Mouse (Mus musculus): Measurements from ENCODE around the gene Gm10663. TPM values are rescaled to one million over a fixed set of nuclear protein-coding genes. Genes with fewer than 3 reads are reported as not detected.
A peak's percentile ranks its signal among the peaks of the same experiment; 100 is the strongest.

The Gm10663 gene
- polyA plus RNA-seq, 1 experiment from 2014 or later = not detected

DNA sequence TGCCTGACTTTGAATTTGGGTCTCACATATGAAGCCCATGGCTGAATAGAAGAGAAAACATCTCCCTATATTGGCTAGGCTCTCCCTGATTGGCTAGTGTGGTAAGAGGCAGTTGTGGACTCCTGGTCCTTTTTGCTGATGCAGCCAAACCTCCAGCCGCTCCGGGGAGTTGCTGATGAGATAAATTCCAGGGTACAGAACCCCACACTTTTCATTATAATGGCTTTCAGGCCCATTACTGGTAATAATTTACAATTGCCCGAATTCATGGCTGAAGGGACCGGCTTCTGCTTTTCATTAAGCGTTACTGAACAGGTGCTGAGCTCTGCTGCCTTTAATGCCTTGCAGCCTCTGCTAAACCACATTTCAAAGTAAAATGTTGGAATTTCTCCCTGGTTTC lies 20.9 kb upstream of the Gm10663 start:
- no peak for ATAC-seq (replicated peaks)
- 68% methylated on average over 5 of the region's 5 CpGs for WGBS
- H3K36me3 ChIP-seq = no peaks in the 10 kb centered on the region

GRCm38 (mm10) chr8:65056722-65057121 lies 18.1 kb upstream of the Gm10663 start:
- H3K9me3 ChIP-seq = no peaks in the 10 kb centered on the region
- H3K27ac ChIP-seq (replicated peaks) = no peak overlapping the region
- H3K27me3 ChIP-seq = no peaks in the 10 kb centered on the region
- no peak for ATAC-seq (replicated peaks)
- no peak overlapping the region for H3K4me3 ChIP-seq
- H3K4me1 ChIP-seq = no peaks in the 10 kb centered on the region
- no peak overlapping the region for H3K4me2 ChIP-seq (replicated peaks)
- no peaks in the 10 kb centered on the region for H3K36me3 ChIP-seq
- WGBS = 93% methylated on average over 4 of the region's 4 CpGs
- no peak overlapping the region for H3K9ac ChIP-seq (replicated peaks)

More for the DNA sequence above, 20.9 kb upstream of the Gm10663 start:
- H3K4me1 ChIP-seq = no peaks in the 10 kb centered on the region
- no peak overlapping the region for H3K4me3 ChIP-seq
- no peaks in the 10 kb centered on the region for H3K9me3 ChIP-seq
- no peaks in the 10 kb centered on the region for H3K27me3 ChIP-seq
- H3K4me2 ChIP-seq (replicated peaks) = no peak overlapping the region
- no peak overlapping the region for H3K9ac ChIP-seq (replicated peaks)
- no peak overlapping the region for H3K27ac ChIP-seq (replicated peaks)

DNA sequence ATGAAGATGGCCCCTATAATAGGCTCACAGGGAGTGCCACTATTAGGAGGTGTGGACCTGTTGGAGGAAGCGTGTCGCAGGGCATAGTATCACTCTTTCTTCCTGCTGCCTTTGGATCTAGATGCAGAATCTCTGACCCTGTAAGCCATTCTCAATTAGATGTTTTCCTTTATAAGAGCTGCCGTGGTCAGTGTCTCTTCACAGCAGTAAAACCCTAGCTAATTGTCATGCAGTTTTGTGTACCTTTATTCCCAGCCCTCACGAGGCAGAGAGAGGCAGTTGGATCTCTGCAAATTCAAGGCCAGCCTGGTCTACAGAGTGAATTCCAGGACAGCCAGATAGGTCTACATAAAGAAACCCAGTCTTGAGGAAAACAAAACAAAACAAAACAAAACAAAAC lies 12.6 kb upstream of the Gm10663 start:
- H3K4me1 ChIP-seq = no peaks in the 10 kb centered on the region
- H3K9me3 ChIP-seq = no peaks in the 10 kb centered on the region
- no peak overlapping the region for H3K27ac ChIP-seq (replicated peaks)
- H3K4me3 ChIP-seq = no peak overlapping the region
- no peak overlapping the region for H3K4me2 ChIP-seq (replicated peaks)
- H3K36me3 ChIP-seq = no peaks in the 10 kb centered on the region
- no peaks in the 10 kb centered on the region for H3K27me3 ChIP-seq
- no peak for ATAC-seq (replicated peaks)
- WGBS = 74% methylated on average over 4 of the region's 4 CpGs
- no peak overlapping the region for H3K9ac ChIP-seq (replicated peaks)

GRCm38 (mm10) chr8:65064071-65064470 lies 10.8 kb upstream of the Gm10663 start:
- no peak overlapping the region for H3K27ac ChIP-seq (replicated peaks)
- no peak overlapping the region for H3K4me2 ChIP-seq (replicated peaks)
- H3K27me3 ChIP-seq = no peaks in the 10 kb centered on the region
- no peaks in the 10 kb centered on the region for H3K36me3 ChIP-seq
- no peak overlapping the region for H3K9ac ChIP-seq (replicated peaks)
- 56% methylated on average over 2 of the region's 2 CpGs for WGBS
- 0 out of 2 replicates have a peak, but pooled peaks cover 4% of the 10 kb centered on the region for H3K4me1 ChIP-seq
- ATAC-seq (replicated peaks) = no peak
- no peak overlapping the region for H3K4me3 ChIP-seq
- H3K9me3 ChIP-seq = no peaks in the 10 kb centered on the region

GRCm38 (mm10) chr8:65065622-65066021 lies 9.2 kb upstream of the Gm10663 start:
- ATAC-seq (replicated peaks) = no peak
- no peaks in the 10 kb centered on the region for H3K27me3 ChIP-seq
- no peak overlapping the region for H3K4me2 ChIP-seq (replicated peaks)
- H3K4me3 ChIP-seq = no peak overlapping the region
- no peak overlapping the region for H3K27ac ChIP-seq (replicated peaks)
- 0 out of 2 replicates have a peak, but pooled peaks cover 4% of the 10 kb centered on the region for H3K4me1 ChIP-seq
- no peak overlapping the region for H3K9ac ChIP-seq (replicated peaks)
- no peaks in the 10 kb centered on the region for H3K9me3 ChIP-seq
- 98% methylated on average over 3 of the region's 3 CpGs for WGBS
- no peaks in the 10 kb centered on the region for H3K36me3 ChIP-seq

- Histone ChIP-seq H3K4me2 (replicated peaks) (no peak overlapping the region), H3K27ac (replicated peaks) (no peak overlapping the region), H3K27me3 (no peaks in the 10 kb centered on the region), H3K9me3 (no peaks in the 10 kb centered on the region), H3K4me1 (0 out of 2 replicates have a peak, but pooled peaks cover 4% of the 10 kb centered on the region), H3K36me3 (no peaks in the 10 kb centered on the region), H3K4me3 (no peak overlapping the region), H3K9ac (replicated peaks) (no peak overlapping the region)
- WGBS = 91% methylated on average over 4 of the region's 4 CpGs
- ATAC-seq (replicated peaks) = no peak
Observed at GRCm38 (mm10) chr8:65067031-65067430, 7.8 kb upstream of the Gm10663 start.

DNA sequence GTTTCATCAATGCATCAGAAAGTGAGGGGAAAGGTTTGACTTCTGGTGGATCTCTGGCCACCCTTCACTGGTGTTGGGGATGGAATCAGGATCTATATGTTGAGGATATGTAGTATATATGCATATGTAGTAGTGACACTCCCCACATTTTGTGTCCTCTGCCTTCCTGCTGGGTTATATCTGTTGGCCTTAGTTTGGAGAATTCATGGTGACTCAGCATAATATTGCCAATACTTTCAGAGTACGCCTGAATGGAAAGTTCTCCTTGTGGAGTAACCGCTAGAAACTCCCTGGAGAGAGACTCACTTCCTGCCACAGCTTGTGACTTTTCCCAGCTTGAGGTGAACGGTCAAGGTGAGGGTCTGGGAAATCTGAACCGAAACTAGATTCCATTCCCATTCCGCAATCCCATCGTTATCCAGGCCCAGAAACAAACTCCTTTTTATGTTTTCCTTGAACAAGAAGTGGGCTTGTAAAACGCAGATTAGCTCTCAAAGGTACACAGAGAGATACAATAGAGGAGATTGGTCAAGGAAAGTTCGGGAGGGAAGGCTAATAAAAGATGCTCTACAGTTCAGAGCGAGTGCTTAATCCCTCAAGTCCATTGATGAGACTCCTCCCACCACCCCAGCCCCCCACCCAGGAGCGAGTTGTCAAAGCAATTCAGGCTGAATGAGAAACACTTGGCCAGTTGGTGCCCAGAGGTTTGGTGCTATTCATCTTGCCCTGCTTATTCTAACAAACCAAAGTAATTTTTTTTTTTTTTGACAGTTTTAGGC lies 7.0 kb upstream of the Gm10663 start:
- H3K4me2 ChIP-seq (replicated peaks) = no peak overlapping the region
- no peaks in the 10 kb centered on the region for H3K9me3 ChIP-seq
- no peaks in the 10 kb centered on the region for H3K27me3 ChIP-seq
- H3K36me3 ChIP-seq = no peaks in the 10 kb centered on the region
- H3K27ac ChIP-seq (replicated peaks) = no peak overlapping the region
- H3K4me3 ChIP-seq = no peak overlapping the region
- H3K9ac ChIP-seq (replicated peaks) = no peak overlapping the region
- WGBS = 7% methylated on average over 10 of the region's 10 CpGs
- ATAC-seq (replicated peaks) = peak; percentile 53; the same call in 1 of the 2 replicates
- H3K4me1 ChIP-seq = 0 out of 2 replicates have a peak, but pooled peaks cover 4% of the 10 kb centered on the region

GRCm38 (mm10) chr8:65068473-65068819 lies 6.4 kb upstream of the Gm10663 start:
- ATAC-seq (replicated peaks) = 0 out of 2 replicates have a peak, but pooled peaks have one; percentile 60
- H3K27ac ChIP-seq (replicated peaks) = no peak overlapping the region
- H3K9me3 ChIP-seq = no peaks in the 10 kb centered on the region
- H3K9ac ChIP-seq (replicated peaks) = no peak overlapping the region
- H3K4me1 ChIP-seq = 0 out of 2 replicates have a peak, but pooled peaks cover 4% of the 10 kb centered on the region
- H3K4me2 ChIP-seq (replicated peaks) = no peak overlapping the region
- no peaks in the 10 kb centered on the region for H3K36me3 ChIP-seq
- no peaks in the 10 kb centered on the region for H3K27me3 ChIP-seq
- no peak overlapping the region for H3K4me3 ChIP-seq
- WGBS = 50% methylated on average over 4 of the region's 4 CpGs

- H3K36me3 ChIP-seq = no peaks in the 10 kb centered on the region
- H3K27ac ChIP-seq (replicated peaks) = no peak overlapping the region
- no peak overlapping the region for H3K9ac ChIP-seq (replicated peaks)
- 66% methylated on average over 4 of the region's 4 CpGs for WGBS
- no peaks in the 10 kb centered on the region for H3K27me3 ChIP-seq
- H3K4me2 ChIP-seq (replicated peaks) = no peak overlapping the region
- no peaks in the 10 kb centered on the region for H3K9me3 ChIP-seq
- no peak for ATAC-seq (replicated peaks)
- H3K4me1 ChIP-seq = 0 out of 2 replicates have a peak, but pooled peaks cover 4% of the 10 kb centered on the region
- no peak overlapping the region for H3K4me3 ChIP-seq
Observed at GRCm38 (mm10) chr8:65070996-65071395, 3.8 kb upstream of the Gm10663 start.

DNA sequence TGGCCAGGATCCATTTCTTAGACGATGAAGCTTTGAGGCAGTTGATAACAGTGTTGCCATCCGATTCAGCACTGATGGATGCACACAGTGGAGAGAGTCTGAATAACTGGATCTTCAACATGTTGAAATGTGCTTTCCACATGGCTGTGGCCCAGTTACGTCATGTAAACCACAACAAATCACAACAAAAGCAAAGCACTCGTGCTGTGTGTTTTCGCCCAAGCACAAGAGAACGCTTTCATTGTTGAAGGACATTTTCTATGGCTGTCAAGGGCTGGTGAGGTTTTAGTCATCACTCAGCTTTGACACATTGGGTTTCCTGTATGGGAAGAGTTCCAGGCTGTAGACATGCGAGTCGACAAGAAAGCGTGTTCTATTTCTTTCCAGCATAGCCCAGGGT lies 5.9 kb downstream of the Gm10663 start:
- no peak for ATAC-seq (replicated peaks)
- Histone ChIP-seq H3K4me3 (no peak overlapping the region), H3K27ac (replicated peaks) (no peak overlapping the region), H3K4me2 (replicated peaks) (no peak overlapping the region), H3K4me1 (no peaks in the 10 kb centered on the region), H3K9ac (replicated peaks) (no peak overlapping the region), H3K27me3 (no peaks in the 10 kb centered on the region), H3K9me3 (no peaks in the 10 kb centered on the region), H3K36me3 (no peaks in the 10 kb centered on the region)
- 88% methylated on average over 9 of the region's 9 CpGs for WGBS

DNA sequence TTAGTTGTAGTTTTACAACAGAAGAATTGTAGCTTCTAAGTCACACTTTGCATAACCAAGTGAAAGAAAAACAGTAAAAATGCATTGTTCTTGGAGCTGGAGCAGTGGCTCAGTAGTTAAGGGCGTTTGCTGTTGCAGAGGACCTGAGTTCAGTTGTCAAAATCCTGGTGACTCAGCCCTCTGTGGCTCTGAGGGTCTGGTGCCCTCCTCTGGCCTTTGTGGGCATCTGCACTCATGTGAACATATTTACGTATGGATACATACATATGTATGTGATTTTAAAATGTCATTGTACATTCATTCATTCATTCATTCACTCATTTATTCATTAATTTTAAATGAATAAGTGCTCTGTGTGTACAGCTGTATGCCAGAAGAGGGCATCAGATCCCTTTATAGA lies 10.8 kb downstream of the Gm10663 start:
- Histone ChIP-seq H3K36me3 (no peaks in the 10 kb centered on the region), H3K4me2 (replicated peaks) (no peak overlapping the region), H3K4me1 (no peaks in the 10 kb centered on the region), H3K27ac (replicated peaks) (no peak overlapping the region), H3K9me3 (no peaks in the 10 kb centered on the region), H3K9ac (replicated peaks) (no peak overlapping the region), H3K27me3 (no peaks in the 10 kb centered on the region), H3K4me3 (no peak overlapping the region)
- WGBS = 82% methylated on average over 2 of the region's 2 CpGs
- ATAC-seq (replicated peaks) = no peak

- Histone ChIP-seq H3K27me3 (no peaks in the 10 kb centered on the region), H3K4me1 (no peaks in the 10 kb centered on the region), H3K27ac (replicated peaks) (no peak overlapping the region), H3K4me3 (no peak overlapping the region), H3K9ac (replicated peaks) (no peak overlapping the region), H3K9me3 (no peaks in the 10 kb centered on the region), H3K4me2 (replicated peaks) (no peak overlapping the region), H3K36me3 (no peaks in the 10 kb centered on the region)
- WGBS = 67% methylated on average over 8 of the region's 8 CpGs
- no peak for ATAC-seq (replicated peaks)
Observed at GRCm38 (mm10) chr8:65087711-65088110, 12.9 kb downstream of the Gm10663 start.

DNA sequence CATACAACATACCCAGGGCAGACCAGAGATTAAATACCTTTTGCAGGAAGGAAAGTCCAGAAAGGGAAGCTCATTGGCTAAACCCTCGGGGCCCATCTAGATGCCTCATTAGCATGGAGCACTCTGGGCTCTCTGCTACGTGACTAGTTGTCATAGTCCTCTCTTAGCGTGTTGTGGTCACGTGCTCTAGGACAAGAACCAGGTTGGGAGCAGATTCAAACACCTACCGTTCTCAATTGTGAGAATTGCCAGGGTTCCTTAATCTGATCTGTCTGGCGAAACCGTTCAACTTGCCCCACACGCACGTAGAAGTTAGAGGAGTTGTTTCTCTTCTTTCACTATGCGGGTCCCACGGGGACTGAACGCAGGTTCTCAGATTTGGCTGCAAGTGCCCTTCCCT lies 13.3 kb downstream of the Gm10663 start:
- Histone ChIP-seq H3K27ac (replicated peaks) (no peak overlapping the region), H3K9me3 (no peaks in the 10 kb centered on the region), H3K4me3 (no peak overlapping the region), H3K4me1 (no peaks in the 10 kb centered on the region), H3K4me2 (replicated peaks) (no peak overlapping the region), H3K9ac (replicated peaks) (no peak overlapping the region), H3K27me3 (no peaks in the 10 kb centered on the region), H3K36me3 (no peaks in the 10 kb centered on the region)
- 91% methylated on average over 12 of the region's 12 CpGs for WGBS
- no peak for ATAC-seq (replicated peaks)
